Mouse (Mus musculus): ENCODE measurements around the gene Lamc3. TPM values are rescaled to one million over a fixed set of nuclear protein-coding genes. Genes with fewer than 3 reads are reported as not detected.

Gene Lamc3
- total RNA-seq, 2 experiments from 2014 or later, result not detected

- peak; percentile 38; the same call in 1 of the 2 replicates for ATAC-seq (ENCODE audit: poor library complexity, severe bottlenecking)
Observed at GRCm38 (mm10) chr2:31965110-31965509, 78.0 kb downstream of the Lamc3 start.

- ATAC-seq (ENCODE audit: poor library complexity, severe bottlenecking), result no peak
Observed at GRCm38 (mm10) chr2:31966801-31967200, 79.7 kb downstream of the Lamc3 start.

- ATAC-seq (ENCODE audit: poor library complexity, severe bottlenecking), result no peak
Observed at GRCm38 (mm10) chr2:31972589-31972988, 85.5 kb downstream of the Lamc3 start.

- peak; percentile 99 for ATAC-seq (ENCODE audit: poor library complexity, severe bottlenecking)
Observed at GRCm38 (mm10) chr2:31974141-31974808, 87.2 kb downstream of the Lamc3 start, which contains the start of gene Nup214. Nup214 (plus strand) TSS chr2:31974436.

GRCm38 (mm10) chr2:31974809-31975371 lies 87.8 kb downstream of the Lamc3 start:
- ATAC-seq (ENCODE audit: poor library complexity, severe bottlenecking), result no peak

- no peak for ATAC-seq (ENCODE audit: poor library complexity, severe bottlenecking)
Observed at GRCm38 (mm10) chr2:31987774-31988173, 100.7 kb downstream of the Lamc3 start.

- peak; percentile 64 for ATAC-seq (ENCODE audit: poor library complexity, severe bottlenecking)
Observed at GRCm38 (mm10) chr2:31990961-31991360, 103.9 kb downstream of the Lamc3 start.

GRCm38 (mm10) chr2:31994896-31995295 lies 107.8 kb downstream of the Lamc3 start:
- ATAC-seq (ENCODE audit: poor library complexity, severe bottlenecking), result no peak

- ATAC-seq (ENCODE audit: poor library complexity, severe bottlenecking), result no peak
Observed at GRCm38 (mm10) chr2:31996060-31996459, 109.0 kb downstream of the Lamc3 start.

Other genes starting within 250 kb of the Lamc3 start
- gene Prdm12, start 247.3 kb upstream of the Lamc3 start, total RNA-seq (2015), result not detected in 2 replicates
- gene Prdm12, start 247.3 kb upstream of the Lamc3 start, total RNA-seq (2017), result not detected in 2 replicates
- 15.3 and 17.7 TPM in 2 replicates for gene Exosc2, start 216.6 kb upstream of the Lamc3 start, total RNA-seq (2015)
- gene Exosc2, start 216.6 kb upstream of the Lamc3 start, total RNA-seq (2017), result 24.1 and 25.9 TPM in 2 replicates
- 24.7 and 32.5 TPM in 2 replicates for gene Abl1, start 198.9 kb upstream of the Lamc3 start, total RNA-seq (2015)
- 24.5 and 30.5 TPM in 2 replicates for gene Abl1, start 198.9 kb upstream of the Lamc3 start, total RNA-seq (2017)
- 0.57 and 0.65 TPM in 2 replicates for gene Qrfp, start 76.7 kb upstream of the Lamc3 start, total RNA-seq (2015)
- 0.04 and 0.29 TPM in 2 replicates for gene Qrfp, start 76.7 kb upstream of the Lamc3 start, total RNA-seq (2017)
- not detected in 2 replicates for gene Fibcd1, start 41.3 kb upstream of the Lamc3 start, total RNA-seq (2015)
- 0.04 TPM in 1 of 2 replicates, not detected in the other for gene Fibcd1, start 41.3 kb upstream of the Lamc3 start, total RNA-seq (2017)
- gene Aif1l, start 62.8 kb downstream of the Lamc3 start, total RNA-seq (2015), result 0.16 TPM in 1 of 2 replicates, not detected in the other
- 2.1 TPM in 1 of 2 replicates, not detected in the other for gene Aif1l, start 62.8 kb downstream of the Lamc3 start, total RNA-seq (2017)
- 51.5 and 69.1 TPM in 2 replicates for gene Nup214, start 87.1 kb downstream of the Lamc3 start, total RNA-seq (2015)
- gene Nup214, start 87.1 kb downstream of the Lamc3 start, total RNA-seq (2017), result 32.0 and 37.7 TPM in 2 replicates
- gene Fam78a, start 197.6 kb downstream of the Lamc3 start, total RNA-seq (2015), result 14.4 and 14.7 TPM in 2 replicates
- 11.7 and 13.1 TPM in 2 replicates for gene Fam78a, start 197.6 kb downstream of the Lamc3 start, total RNA-seq (2017)
- 0.14 and 0.33 TPM in 2 replicates for gene Plpp7, start 208.2 kb downstream of the Lamc3 start, total RNA-seq (2015)
- 0.24 and 1.2 TPM in 2 replicates for gene Plpp7, start 208.2 kb downstream of the Lamc3 start, total RNA-seq (2017)